Comparison of ENCODE assay signal across 9 mouse cellular contexts in genomic region chr1:189689050-189689833, GRCm38 (mm10). TPM values are rescaled to one million over a fixed set of nuclear protein-coding genes. Genes with fewer than 3 reads are reported as not detected.
DNase-seq lines count a peak whose midpoint lies in the region; ATAC-seq lines count a peak whose summit lies in the region.
"Had no signal": no experiment of that assay in that cellular context is flagged by ENCODE, and none has a peak within 500 bp of the region (broad histone marks: within the 10 kb centered on the region; RNA-seq: fewer than 3 reads in every experiment).

No protein-coding gene starts in this region.

- H3K9ac ChIP-seq in heart, embryonic 16.5 days (ENCODE audit: low read length), result peak overlapping the region; percentile 69
- H3K9ac ChIP-seq in hindbrain, embryonic 16.5 days (ENCODE audit: low read depth, low read length), result no peak overlapping the region
- H3K9ac ChIP-seq in midbrain, embryonic 14.5 days (replicated peaks; ENCODE audit: low read length), result no peak overlapping the region

- DNase-seq in heart, postnatal 36 days, result no peak
- DNase-seq in embryo, embryonic 10.5 days (ENCODE audit: low spot score), result peak; percentile 57
- DNase-seq in midbrain, embryonic 14.5 days, result no peak
- DNase-seq in right cerebral cortex, postnatal 10 days (ENCODE audit: low spot score in 2 of 2), result no peak
- DNase-seq in frontal cortex, postnatal 10 days (ENCODE audit: low spot score in 2 of 2), result no peak
- DNase-seq: kidney, postnatal 36 days had no signal

- no peaks in the 10 kb centered on the region for H3K27me3 ChIP-seq in heart, embryonic 16.5 days (ENCODE audit: control insufficient read depth, insufficient read depth, low read length)
- H3K27me3 ChIP-seq in hindbrain, embryonic 16.5 days (replicated peaks; ENCODE audit: control insufficient read depth, insufficient read depth, low read length), result no peaks in the 10 kb centered on the region
- H3K27me3 ChIP-seq in midbrain, embryonic 14.5 days (ENCODE audit: control insufficient read depth, insufficient read depth, low read length), result no peaks in the 10 kb centered on the region

- peaks cover 29% of the 10 kb centered on the region for H3K4me1 ChIP-seq in heart, embryonic 16.5 days (ENCODE audit: control insufficient read depth, insufficient read depth, low read length)
- peaks cover 5% of the 10 kb centered on the region for H3K4me1 ChIP-seq in hindbrain, embryonic 16.5 days (ENCODE audit: control insufficient read depth, insufficient read depth, low read depth, low read length)
- 0 out of 2 replicates have a peak, but pooled peaks cover 4% of the 10 kb centered on the region for H3K4me1 ChIP-seq in midbrain, embryonic 14.5 days (ENCODE audit: control insufficient read depth, insufficient read depth, low read length)

- H3K36me3 ChIP-seq in heart, embryonic 16.5 days (ENCODE audit: control insufficient read depth, insufficient read depth), result peaks cover 9% of the 10 kb centered on the region
- no peaks in the 10 kb centered on the region for H3K36me3 ChIP-seq in hindbrain, embryonic 16.5 days (ENCODE audit: control insufficient read depth, insufficient read depth, low read length)
- H3K36me3 ChIP-seq in midbrain, embryonic 14.5 days (ENCODE audit: control insufficient read depth, insufficient read depth, low read length), result no peaks in the 10 kb centered on the region

- WGBS in heart, embryonic 16.5 days, result 29% methylated on average over 4 of the region's 4 CpGs
- WGBS in hindbrain, embryonic 16.5 days, result 21% methylated on average over 4 of the region's 4 CpGs
- 19% methylated on average over 4 of the region's 4 CpGs for WGBS in midbrain, embryonic 14.5 days

- no peaks in the 10 kb centered on the region for H3K9me3 ChIP-seq in heart, embryonic 16.5 days (replicated peaks; ENCODE audit: control insufficient read depth, low read length)
- no peaks in the 10 kb centered on the region for H3K9me3 ChIP-seq in hindbrain, embryonic 16.5 days (ENCODE audit: control insufficient read depth, low read length)
- H3K9me3 ChIP-seq in midbrain, embryonic 14.5 days (ENCODE audit: control insufficient read depth, low read length), result no peaks in the 10 kb centered on the region

- H3K4me3 ChIP-seq in heart, embryonic 16.5 days (ENCODE audit: low read length), result peak overlapping the region; percentile 75
- no peak overlapping the region; the same call in 1 of the 2 replicates for H3K4me3 ChIP-seq in hindbrain, embryonic 16.5 days (ENCODE audit: low read length)
- H3K4me3 ChIP-seq in midbrain, embryonic 14.5 days (replicated peaks; ENCODE audit: low read depth, low read length), result peak overlapping the region; percentile 53; the same call in 1 of the 2 replicates

- no peak for ATAC-seq in heart, embryonic 16.5 days (replicated peaks; ENCODE audit: extremely low read depth, insufficient read depth, low FRiP score)
- no peak for ATAC-seq in hindbrain, embryonic 16.5 days
- no peak for ATAC-seq in midbrain, embryonic 14.5 days (ENCODE audit: low FRiP score, low TSS enrichment)
- no peak for ATAC-seq in erythroid progenitor cell, adult 5-6 weeks (replicated peaks; ENCODE audit: low FRiP score, poor library complexity, severe bottlenecking)

- H3K27ac ChIP-seq in heart, embryonic 16.5 days (ENCODE audit: low read length), result peak overlapping the region; percentile 83
- no peak overlapping the region for H3K27ac ChIP-seq in hindbrain, embryonic 16.5 days (ENCODE audit: low read depth, low read length)
- no peak overlapping the region for H3K27ac ChIP-seq in midbrain, embryonic 14.5 days (replicated peaks; ENCODE audit: low read depth, low read length)

- peak overlapping the region; percentile 62 for H3K4me2 ChIP-seq in heart, embryonic 16.5 days (ENCODE audit: low read depth, low read length)
- H3K4me2 ChIP-seq in hindbrain, embryonic 16.5 days (ENCODE audit: low read length), result peak overlapping the region; percentile 65
- H3K4me2 ChIP-seq in midbrain, embryonic 14.5 days (ENCODE audit: low read length), result peak overlapping the region; percentile 71

- intact Hi-C loops in heart, postnatal 36 days (cut with DNase I), result loop anchor here (5.0 kb wide), 1 partner anchor 238 kb away; no protein-coding TSS in a partner anchor

RNA-seq across cellular contexts. Expression of gene Cenpf, which starts 1.4 kb away (rescaled TPM):
- polyA plus RNA-seq in heart, embryonic 16.5 days (2015; fragmentation: Nextera tagmentation; extraction: Ambion mirVana), result 63.4 and 65.6 TPM in 2 replicates
- 1 to 10 TPM; 2.8 to 5.0 TPM for total RNA-seq in heart, postnatal 36 days (2021)
- polyA plus RNA-seq in hindbrain, embryonic 16.5 days (2015; fragmentation: Nextera tagmentation; extraction: Ambion mirVana), result 16.1 and 17.1 TPM in 2 replicates
- polyA plus RNA-seq in midbrain, embryonic 14.5 days (2014; fragmentation: Nextera tagmentation; extraction: Ambion mirVana), result 13.3 and 27.3 TPM in 2 replicates
- 411 and 449 TPM in 2 replicates for total RNA-seq in erythroid progenitor cell, adult 5-6 weeks (2015; ENCODE audit: low replicate concordance)
- total RNA-seq in erythroid progenitor cell, adult 5-6 weeks (2017; ENCODE audit: low replicate concordance), result 652 and 695 TPM in 2 replicates

RNA-seq across cellular contexts. Expression of gene Ptpn14, which starts 38.8 kb away (rescaled TPM):
- polyA plus RNA-seq in heart, embryonic 16.5 days (2015; fragmentation: Nextera tagmentation; extraction: Ambion mirVana), result 8.0 and 9.6 TPM in 2 replicates
- 10 to 100 TPM; 30.7 to 31.2 TPM for total RNA-seq in heart, postnatal 36 days (2021)
- polyA plus RNA-seq in hindbrain, embryonic 16.5 days (2015; fragmentation: Nextera tagmentation; extraction: Ambion mirVana), result 1.6 and 1.8 TPM in 2 replicates
- polyA plus RNA-seq in midbrain, embryonic 14.5 days (2014; fragmentation: Nextera tagmentation; extraction: Ambion mirVana), result 0.70 and 1.7 TPM in 2 replicates
- total RNA-seq in erythroid progenitor cell, adult 5-6 weeks (2015; ENCODE audit: low replicate concordance), result under 0.01 and 0.36 TPM in 2 replicates
- total RNA-seq in erythroid progenitor cell, adult 5-6 weeks (2017; ENCODE audit: low replicate concordance), result 0.13 TPM in 1 of 2 replicates, not detected in the other
